Mouse (Mus musculus) thymus, postnatal 0 days (tissue): ENCODE measurements around the gene Olfr13. TPM values are rescaled to one million over a fixed set of nuclear protein-coding genes. Genes with fewer than 3 reads are reported as not detected.
"Not testable (repeated sequence)": the region's sequence is repeated elsewhere in the genome, so short reads cannot be mapped to it uniquely, and the experiment has no call there.

Experiments
- DNase-seq: peaks from one replicate; pipeline ENCODE4 v3.0.0-alpha.2; 2015; ENCODE audit warnings: low spot score
- polyA plus RNA-seq: library from polyadenylated mRNA; unstranded; fragments of >200 nt; fragmentation: Nextera tagmentation; extraction: Ambion mirVana; gene quantifications from 2 replicates; pipeline ENCODE4 v1.2.1, GENCODE M21; 2015

Gene Olfr13
- polyA plus RNA-seq, result not detected in 2 replicates

- DNase-seq, result no peak
Observed at GRCm38 (mm10) chr6:43171840-43172239, at the start of gene Olfr13. TSS of gene Olfr13 (plus strand) at chr6:43172140.

- DNase-seq, result not testable (repeated sequence)
Observed at GRCm38 (mm10) chr6:43146267-43146666, 25.7 kb upstream of the Olfr13 start, which contains the start of gene Olfr237-ps1. TSS of gene Olfr237-ps1 (plus strand) at chr6:43146567.

- no peak for DNase-seq
Observed at GRCm38 (mm10) chr6:43159502-43159901, 12.4 kb upstream of the Olfr13 start.

GRCm38 (mm10) chr6:43162982-43163381 lies 9.0 kb upstream of the Olfr13 start, which contains the start of gene Olfr437:
TSS of gene Olfr437 (plus strand) at chr6:43163282.
- DNase-seq, result no peak

GRCm38 (mm10) chr6:43167246-43167645 lies 4.7 kb upstream of the Olfr13 start:
- no peak for DNase-seq

GRCm38 (mm10) chr6:43178129-43178528 lies 6.2 kb downstream of the Olfr13 start:
- no peak for DNase-seq

GRCm38 (mm10) chr6:43178584-43179501 lies 6.9 kb downstream of the Olfr13 start:
- DNase-seq, result no peak

- no peak for DNase-seq
Observed at GRCm38 (mm10) chr6:43190986-43191385, 19.0 kb downstream of the Olfr13 start.

- DNase-seq, result no peak
Observed at GRCm38 (mm10) chr6:43196781-43197180, 24.8 kb downstream of the Olfr13 start, which contains the start of gene Olfr435. TSS of gene Olfr435 (plus strand) at chr6:43197146.

- no peak for DNase-seq
Observed at GRCm38 (mm10) chr6:43198094-43198493, 26.2 kb downstream of the Olfr13 start.

- no peak for DNase-seq
Observed at GRCm38 (mm10) chr6:43202786-43203185, 30.8 kb downstream of the Olfr13 start.

GRCm38 (mm10) chr6:43205355-43205754 lies 33.4 kb downstream of the Olfr13 start:
- no peak for DNase-seq

GRCm38 (mm10) chr6:43212873-43213272 lies 40.9 kb downstream of the Olfr13 start, which contains the start of gene Olfr434:
TSS of gene Olfr434 (plus strand) at chr6:43213021.
- not testable (repeated sequence) for DNase-seq

Other genes with a start within 250 kb of the Olfr13 start
- not detected in 2 replicates for gene Olfr444, start 223.1 kb upstream of the Olfr13 start, polyA plus RNA-seq
- gene Olfr441, start 65.8 kb upstream of the Olfr13 start, polyA plus RNA-seq, result not detected in 2 replicates
- not detected in 2 replicates for gene Olfr237-ps1, start 25.6 kb upstream of the Olfr13 start, polyA plus RNA-seq
- not detected in 2 replicates for gene Olfr437, start 8.9 kb upstream of the Olfr13 start, polyA plus RNA-seq
- not detected in 2 replicates for gene Olfr435, start 25.0 kb downstream of the Olfr13 start, polyA plus RNA-seq
- not detected in 2 replicates for gene Olfr434, start 40.9 kb downstream of the Olfr13 start, polyA plus RNA-seq
- 0.08 TPM in 1 of 2 replicates, not detected in the other for gene Olfr47, start 59.4 kb downstream of the Olfr13 start, polyA plus RNA-seq
- gene Arhgef5, start 93.4 kb downstream of the Olfr13 start, polyA plus RNA-seq, result 4.1 and 4.3 TPM in 2 replicates
- 0.07 and 0.15 TPM in 2 replicates for gene Nobox, start 137.4 kb downstream of the Olfr13 start, polyA plus RNA-seq